Mouse (Mus musculus) neural tube, embryonic 11.5 days (tissue): ENCODE results near the gene Rex1bd. TPM values are rescaled to one million over a fixed set of nuclear protein-coding genes. Genes with fewer than 3 reads are reported as not detected.
A peak's percentile ranks its signal among the peaks of the same experiment; 100 is the strongest.

Experiments used
- ATAC-seq: fragments of 200-750 bp; cut with Nextera tagmentation; 2 replicates; pipeline ENCODE4 v1.8.0; 2017; ENCODE audit warnings: moderate number of reproducible peaks, mild to moderate bottlenecking, moderate TSS enrichment, moderate library complexity; ENCODE audit not compliant: insufficient read depth, low FRiP score, low TSS enrichment
- DNase-seq: peaks from one replicate; pipeline ENCODE4 v3.0.0-alpha.2; 2015; ENCODE audit warnings: low spot score
- H3K27ac ChIP-seq: fragments of 300-500 bp; sonication (generic); 2 replicates; pipeline ENCODE4 v1.5.1; 2014; ENCODE audit warnings: low read depth, mild to moderate bottlenecking, low read length
- H3K27me3 ChIP-seq: fragments of 300-500 bp; sonication (generic); 2 replicates; pipeline ENCODE4 v1.6.1; 2014; ENCODE audit warnings: mild to moderate bottlenecking, low read length, mixed read lengths; ENCODE audit not compliant: control insufficient read depth, insufficient read depth
- H3K36me3 ChIP-seq: fragments of 300-500 bp; sonication (generic); 2 replicates; pipeline ENCODE4 v1.6.1; 2014; ENCODE audit warnings: mild to moderate bottlenecking, low read length, moderate library complexity, mixed read lengths; ENCODE audit not compliant: control insufficient read depth, insufficient read depth
- H3K4me1 ChIP-seq: fragments of 300-500 bp; sonication (generic); 2 replicates; pipeline ENCODE4 v1.6.1; 2014; ENCODE audit warnings: low read length, mixed read lengths; ENCODE audit not compliant: control insufficient read depth, insufficient read depth
- H3K4me2 ChIP-seq: fragments of 300-500 bp; sonication (generic); 2 replicates; pipeline ENCODE4 v1.6.1; 2014; ENCODE audit warnings: low read depth, mild to moderate bottlenecking, moderate library complexity
- H3K4me3 ChIP-seq: fragments of 300-500 bp; sonication (generic); 2 replicates; pipeline ENCODE4 v1.5.1; 2014; ENCODE audit warnings: low read depth, low read length
- H3K9ac ChIP-seq: fragments of 300-500 bp; sonication (generic); 2 replicates; pipeline ENCODE4 v1.6.1; 2014; ENCODE audit warnings: mild to moderate bottlenecking, low read length
- H3K9me3 ChIP-seq: fragments of 300-500 bp; sonication (generic); 2 replicates; pipeline ENCODE4 v1.6.1; 2016; ENCODE audit warnings: low read length; ENCODE audit not compliant: control insufficient read depth
- WGBS: fragments of 180-500 bp; shearing (Covaris S2); extraction: QIAGEN DNeasy Blood & Tissue Kit; methylation state at CpG from one replicate; pipeline ENCODE4 v1.1.7; 2014; 5-methylcytosine and 5-hydroxymethylcytosine counted together
- polyA plus RNA-seq: library from polyadenylated mRNA; unstranded; fragments of >200 nt; fragmentation: Nextera tagmentation; extraction: Ambion mirVana; gene quantifications from 2 replicates; pipeline ENCODE4 v1.2.1, GENCODE M21; 2014

The Rex1bd gene
- polyA plus RNA-seq, 1 experiment from 2014 or later, result 118 TPM

GRCm38 (mm10) chr8:70481908-70482307 lies 24.6 kb downstream of the Rex1bd start:
- Histone ChIP-seq H3K9ac (no peak overlapping the region), H3K27ac (no peak overlapping the region), H3K4me1 (peaks cover 2% of the 10 kb centered on the region; the same call in 1 of the 2 replicates), H3K4me2 (no peak overlapping the region), H3K4me3 (no peak overlapping the region), H3K9me3 (no peaks in the 10 kb centered on the region), H3K27me3 (peaks cover 25% of the 10 kb centered on the region), H3K36me3 (no peaks in the 10 kb centered on the region)
- WGBS, result 87% methylated on average over 3 of the region's 3 CpGs
- no peak for DNase-seq
- ATAC-seq, result no peak

GRCm38 (mm10) chr8:70477269-70477982 lies 29.1 kb downstream of the Rex1bd start:
- Histone ChIP-seq H3K4me2 (peak overlapping the region; percentile 82), H3K4me1 (peaks cover 7% of the 10 kb centered on the region; the same call in 1 of the 2 replicates), H3K4me3 (peak overlapping the region; percentile 84), H3K9me3 (no peaks in the 10 kb centered on the region), H3K36me3 (no peaks in the 10 kb centered on the region), H3K27me3 (no peaks in the 10 kb centered on the region), H3K27ac (no peak overlapping the region), H3K9ac (no peak overlapping the region)
- DNase-seq, result no peak
- peak; percentile 8 for ATAC-seq
- 2% methylated on average over 21 of the region's 21 CpGs for WGBS

GRCm38 (mm10) chr8:70476333-70477268 lies 30.0 kb downstream of the Rex1bd start, which contains the start of gene Klhl26:
TSS of gene Klhl26 (minus strand) at chr8:70476968.
- H3K4me2 ChIP-seq, result peak within 1 kb of the TSS; percentile 82
- peak within 1 kb of the TSS; percentile 84 for H3K4me3 ChIP-seq
- under 1% methylated on average over 53 of the region's 53 CpGs for WGBS
- ATAC-seq (peak; percentile 86), DNase-seq (peak; percentile 94)
- H3K9me3 ChIP-seq, result no peaks in the 10 kb centered on the region
- H3K27ac ChIP-seq, result peak within 1 kb of the TSS; percentile 23; the same call in 1 of the 2 replicates
- no peaks in the 10 kb centered on the region for H3K36me3 ChIP-seq
- peak within 1 kb of the TSS; percentile 89 for H3K9ac ChIP-seq
- peaks cover 7% of the 10 kb centered on the region; the same call in 1 of the 2 replicates for H3K4me1 ChIP-seq
- no peaks in the 10 kb centered on the region for H3K27me3 ChIP-seq

GRCm38 (mm10) chr8:70471856-70472255 lies 34.7 kb downstream of the Rex1bd start:
- no peak overlapping the region for H3K4me3 ChIP-seq
- H3K36me3 ChIP-seq, result no peaks in the 10 kb centered on the region
- ATAC-seq (no peak), DNase-seq (no peak)
- H3K4me1 ChIP-seq, result peaks cover 15% of the 10 kb centered on the region; the same call in 1 of the 2 replicates
- no peak overlapping the region for H3K4me2 ChIP-seq
- 96% methylated on average over 7 of the region's 7 CpGs for WGBS
- no peak overlapping the region for H3K9ac ChIP-seq
- no peaks in the 10 kb centered on the region for H3K9me3 ChIP-seq
- no peaks in the 10 kb centered on the region for H3K27me3 ChIP-seq
- H3K27ac ChIP-seq, result no peak overlapping the region

GRCm38 (mm10) chr8:70469938-70470337 lies 36.6 kb downstream of the Rex1bd start:
- WGBS, result 61% methylated on average over 2 of the region's 2 CpGs
- DNase-seq, result no peak
- no peaks in the 10 kb centered on the region for H3K9me3 ChIP-seq

GRCm38 (mm10) chr8:70469295-70469916 lies 37.1 kb downstream of the Rex1bd start:
- no peak overlapping the region for H3K27ac ChIP-seq
- H3K9me3 ChIP-seq, result no peaks in the 10 kb centered on the region
- no peak overlapping the region for H3K4me2 ChIP-seq
- H3K36me3 ChIP-seq, result no peaks in the 10 kb centered on the region
- no peaks in the 10 kb centered on the region for H3K27me3 ChIP-seq
- no peak overlapping the region for H3K9ac ChIP-seq
- no peak for ATAC-seq
- 65% methylated on average over 10 of the region's 10 CpGs for WGBS
- H3K4me3 ChIP-seq, result no peak overlapping the region
- 0 out of 2 replicates have a peak, but pooled peaks cover 8% of the 10 kb centered on the region for H3K4me1 ChIP-seq
- DNase-seq, result no peak

More at GRCm38 (mm10) chr8:70469938-70470337, 36.6 kb downstream of the Rex1bd start:
- no peak overlapping the region for H3K9ac ChIP-seq
- no peaks in the 10 kb centered on the region for H3K36me3 ChIP-seq
- H3K4me2 ChIP-seq, result no peak overlapping the region
- 0 out of 2 replicates have a peak, but pooled peaks cover 8% of the 10 kb centered on the region for H3K4me1 ChIP-seq
- H3K27ac ChIP-seq, result no peak overlapping the region
- H3K4me3 ChIP-seq, result no peak overlapping the region
- H3K27me3 ChIP-seq, result no peaks in the 10 kb centered on the region
- no peak for ATAC-seq

GRCm38 (mm10) chr8:70468733-70469132 lies 37.8 kb downstream of the Rex1bd start:
- Histone ChIP-seq H3K4me1 (0 out of 2 replicates have a peak, but pooled peaks cover 8% of the 10 kb centered on the region), H3K4me3 (no peak overlapping the region), H3K4me2 (no peak overlapping the region), H3K36me3 (no peaks in the 10 kb centered on the region), H3K9me3 (no peaks in the 10 kb centered on the region), H3K9ac (no peak overlapping the region), H3K27ac (no peak overlapping the region), H3K27me3 (no peaks in the 10 kb centered on the region)
- WGBS, result 94% methylated on average over 4 of the region's 4 CpGs
- no peak for ATAC-seq
- DNase-seq, result no peak

GRCm38 (mm10) chr8:70467907-70468306 lies 38.6 kb downstream of the Rex1bd start:
- H3K9me3 ChIP-seq, result no peaks in the 10 kb centered on the region
- no peaks in the 10 kb centered on the region for H3K36me3 ChIP-seq
- WGBS, result 64% methylated on average over 1 of the region's 1 CpGs
- H3K9ac ChIP-seq, result no peak overlapping the region
- H3K4me2 ChIP-seq, result no peak overlapping the region
- no peak for ATAC-seq
- no peak for DNase-seq
- 0 out of 2 replicates have a peak, but pooled peaks cover 8% of the 10 kb centered on the region for H3K4me1 ChIP-seq
- no peaks in the 10 kb centered on the region for H3K27me3 ChIP-seq
- H3K27ac ChIP-seq, result no peak overlapping the region
- no peak overlapping the region for H3K4me3 ChIP-seq
